Mouse (Mus musculus): ENCODE measurements around the gene Arl5a.

The Arl5a gene

DNA sequence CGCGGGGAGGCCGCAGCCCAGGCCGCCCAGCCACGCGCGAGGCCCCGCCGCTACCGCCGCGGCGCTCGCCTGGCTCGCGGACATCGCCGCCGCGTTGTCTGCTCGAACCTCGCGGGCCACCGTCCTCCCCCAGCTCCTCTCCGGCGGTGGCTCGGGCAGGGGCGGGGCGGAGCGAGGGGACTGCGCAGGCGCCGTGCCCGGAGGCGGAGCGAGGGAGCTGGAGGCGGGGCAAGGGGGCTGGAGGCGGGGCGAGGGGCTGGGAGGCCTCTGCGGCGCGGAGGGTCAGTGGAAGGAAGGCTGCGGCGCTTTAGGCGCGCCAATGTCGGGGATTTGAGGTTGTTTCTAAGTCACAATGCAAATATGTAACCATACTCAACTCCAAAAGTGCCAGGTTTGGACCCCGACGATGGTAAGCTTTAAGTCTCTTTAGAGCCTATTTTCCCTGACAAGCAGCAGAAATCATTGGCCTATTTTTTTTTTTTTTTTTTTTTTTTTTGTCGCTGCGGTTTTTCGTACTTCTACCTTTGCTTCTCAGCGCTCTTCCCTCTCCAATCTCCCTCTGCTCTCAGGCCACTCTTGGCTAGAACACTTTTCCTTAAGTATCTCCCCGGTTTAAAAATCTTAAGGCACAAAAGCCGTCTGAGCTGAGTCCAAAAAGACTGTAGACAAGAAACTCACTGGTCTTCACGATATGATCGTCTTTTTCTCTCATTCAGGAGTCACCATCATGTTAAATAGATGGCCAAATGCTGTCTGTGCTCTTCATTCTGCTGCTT, at the start of gene Arl5a:
Arl5a (minus strand) TSS at position 155 of the 776 bp plus-strand sequence.
- peak; percentile 90 to 92 for DNase-seq (ENCODE audit: low spot score in 2 of 2)

DNA sequence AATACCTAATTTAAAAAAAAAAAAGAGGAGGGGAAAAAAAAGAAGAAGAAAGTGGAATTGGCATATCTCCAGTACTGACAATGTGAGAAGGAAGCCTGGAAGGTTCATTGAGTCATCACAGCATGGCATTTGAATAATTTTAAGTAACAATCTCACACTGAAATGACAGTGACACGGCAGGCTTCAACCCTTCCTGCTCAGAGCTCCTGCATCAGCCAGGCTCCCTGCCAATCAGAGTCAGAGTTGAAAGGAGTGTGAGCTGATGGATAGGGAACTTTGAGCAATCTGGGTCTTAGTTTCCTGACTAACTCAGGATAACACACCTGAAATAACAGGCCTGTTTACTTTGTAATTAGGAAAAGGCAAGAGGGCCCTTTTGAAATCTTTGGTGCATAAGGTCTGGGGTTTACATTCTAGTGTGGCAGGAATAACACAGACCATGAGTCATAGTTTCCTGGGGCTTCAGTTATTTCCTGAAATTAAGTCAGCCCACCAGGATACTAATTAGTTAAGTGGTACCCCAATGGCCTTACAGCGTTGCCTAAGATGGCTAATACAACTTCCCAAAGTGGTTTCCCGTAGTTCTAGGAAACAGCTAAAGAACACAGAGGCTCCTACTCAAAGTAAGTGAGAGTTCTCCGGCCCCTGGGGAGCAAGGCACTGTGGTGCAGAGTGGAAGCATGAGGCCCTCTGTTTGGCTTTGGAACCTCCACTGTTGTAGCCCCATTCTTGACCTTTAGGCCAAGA, 47.0 kb upstream of the Arl5a start:
- DNase-seq (ENCODE audit: low spot score in 2 of 2), result no peak

DNA sequence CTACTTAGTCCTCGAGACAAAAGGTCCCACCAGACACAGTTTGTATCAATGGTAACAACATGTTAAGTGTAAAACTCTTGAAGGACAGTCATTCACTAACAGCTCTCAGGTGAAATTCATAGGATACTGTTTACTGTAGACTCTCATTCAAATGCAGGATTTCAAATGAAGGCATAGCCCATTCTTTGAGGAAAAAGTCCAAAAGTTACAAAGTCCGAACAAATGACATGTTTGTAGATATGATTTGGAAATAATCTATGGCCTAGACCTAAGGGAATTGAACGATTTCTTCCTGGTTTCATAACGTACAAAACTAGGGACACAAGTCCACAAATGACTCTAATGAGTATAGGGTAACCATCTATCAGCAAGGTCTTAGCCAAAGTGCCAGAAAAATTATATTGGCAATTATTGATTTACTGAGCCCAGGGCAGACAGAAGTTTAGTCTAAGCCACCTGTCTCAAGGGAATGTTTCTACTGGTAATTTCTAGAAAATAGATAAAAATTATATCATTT, 45.4 kb upstream of the Arl5a start:
- DNase-seq (ENCODE audit: low spot score in 2 of 2), result no peak

DNA sequence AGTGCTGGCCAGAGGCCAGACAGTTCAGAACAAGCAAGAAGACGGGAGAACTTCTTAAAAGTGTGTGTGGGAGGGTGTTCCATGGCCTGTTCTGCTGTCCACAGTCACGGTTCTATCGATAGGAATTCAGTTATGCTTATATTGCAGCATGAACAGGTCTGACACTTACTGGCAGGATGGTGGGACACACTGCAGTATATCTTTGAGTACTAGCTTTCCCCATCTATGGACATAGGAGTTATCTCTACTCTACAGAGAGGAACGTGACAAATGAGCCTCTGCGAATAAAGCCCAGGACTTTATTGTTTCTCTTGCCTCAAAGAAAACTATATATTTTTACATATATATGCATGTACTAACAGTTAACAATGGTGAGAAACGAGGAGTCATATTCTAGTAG, 42.9 kb upstream of the Arl5a start:
- DNase-seq (ENCODE audit: low spot score in 2 of 2), result no peak

DNA sequence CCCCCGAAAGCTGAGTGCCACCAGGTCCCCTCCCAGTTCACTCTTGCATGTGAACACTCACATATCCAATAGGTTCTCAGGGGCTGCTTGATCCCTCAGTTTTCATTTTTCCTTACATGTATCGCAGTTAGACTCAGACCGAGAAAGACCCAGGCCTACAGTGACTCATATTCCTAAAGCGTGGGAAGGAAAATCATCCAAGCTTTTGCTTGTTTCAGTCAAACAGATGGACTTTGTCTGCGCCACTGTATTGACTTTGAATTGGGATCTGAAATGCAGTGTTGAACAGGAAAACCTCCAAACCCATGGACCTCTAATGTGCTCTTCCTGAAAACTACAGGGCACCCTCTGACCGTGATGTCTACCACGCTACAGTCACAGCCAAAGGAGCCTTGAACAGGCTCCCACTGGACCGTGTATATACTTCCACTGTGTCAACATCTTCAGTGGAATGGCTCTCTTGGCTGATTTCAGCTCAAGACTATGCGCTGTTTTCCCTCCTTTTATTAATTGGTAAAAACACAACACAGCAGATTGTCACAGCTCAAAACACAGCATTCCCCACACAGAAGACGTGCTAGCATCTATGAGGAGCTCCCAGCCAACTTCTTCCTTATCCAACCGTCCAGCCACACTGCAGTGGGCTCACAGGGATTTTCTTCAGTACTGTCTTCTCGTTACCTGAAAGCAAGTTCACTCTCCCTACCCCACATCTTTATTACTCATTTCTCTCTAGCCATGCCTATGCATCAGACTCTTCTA, 36.7 kb upstream of the Arl5a start:
- no peak for DNase-seq (ENCODE audit: low spot score in 2 of 2)

DNA sequence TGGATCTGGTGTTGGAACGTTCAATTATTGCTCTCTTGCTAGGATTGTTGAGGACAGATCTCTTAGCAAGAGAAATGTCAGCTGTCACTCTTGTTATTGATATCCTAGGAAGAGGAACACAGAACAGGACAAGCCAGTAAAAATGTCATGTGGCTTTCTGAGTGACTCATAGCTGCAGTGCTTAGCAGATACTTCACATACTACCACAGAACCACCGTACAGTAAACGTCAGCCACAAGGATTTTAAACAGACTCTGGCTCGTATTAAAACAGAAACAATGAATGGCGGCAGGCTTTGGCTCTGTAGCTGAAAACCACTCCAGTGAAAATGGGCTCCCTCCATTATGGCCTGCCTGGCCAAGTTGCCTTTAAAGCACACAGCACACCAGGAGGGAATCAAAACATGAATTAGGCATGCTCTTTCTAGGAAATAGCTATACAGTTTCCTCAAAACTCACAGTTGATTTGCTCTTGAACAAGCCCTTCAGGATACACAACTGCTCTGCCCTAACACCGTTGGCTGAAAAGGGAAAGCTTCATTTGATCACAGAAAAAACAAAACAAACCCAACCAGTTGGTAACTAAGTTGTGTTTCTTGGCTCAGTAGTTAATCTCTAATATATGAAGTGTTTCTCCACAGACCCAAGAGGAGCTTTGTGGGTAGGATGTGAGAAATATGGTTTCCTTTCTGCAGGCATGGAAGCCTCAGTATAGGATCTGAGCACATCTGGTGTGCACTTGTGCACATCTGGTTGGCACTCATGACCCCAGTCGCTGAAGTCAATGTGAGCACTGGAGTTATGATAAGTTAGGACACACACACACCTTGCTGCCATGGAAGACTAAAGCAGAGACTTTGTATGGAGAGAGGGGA, 31.1 kb upstream of the Arl5a start:
- no peak for DNase-seq (ENCODE audit: low spot score in 2 of 2)

DNA sequence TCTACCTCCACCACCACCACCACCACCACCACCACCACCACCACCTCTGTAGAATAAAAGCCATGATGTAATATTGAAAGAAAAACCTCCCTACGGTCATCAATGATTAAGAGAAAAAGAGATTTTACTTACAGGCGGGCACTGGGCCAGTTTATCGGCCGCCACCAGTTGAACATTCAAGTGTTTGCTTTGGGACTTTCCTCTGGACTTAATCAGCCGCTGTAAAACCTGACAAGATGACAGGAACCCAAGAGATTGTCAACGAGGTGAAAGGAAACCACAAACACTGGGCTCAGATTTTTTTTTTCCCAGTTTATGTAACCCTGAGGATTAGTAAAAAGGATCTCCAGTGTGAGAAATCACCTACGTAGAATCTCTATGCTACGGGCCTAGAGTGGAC, 25.1 kb upstream of the Arl5a start:
- DNase-seq (ENCODE audit: low spot score in 2 of 2), result no peak

DNA sequence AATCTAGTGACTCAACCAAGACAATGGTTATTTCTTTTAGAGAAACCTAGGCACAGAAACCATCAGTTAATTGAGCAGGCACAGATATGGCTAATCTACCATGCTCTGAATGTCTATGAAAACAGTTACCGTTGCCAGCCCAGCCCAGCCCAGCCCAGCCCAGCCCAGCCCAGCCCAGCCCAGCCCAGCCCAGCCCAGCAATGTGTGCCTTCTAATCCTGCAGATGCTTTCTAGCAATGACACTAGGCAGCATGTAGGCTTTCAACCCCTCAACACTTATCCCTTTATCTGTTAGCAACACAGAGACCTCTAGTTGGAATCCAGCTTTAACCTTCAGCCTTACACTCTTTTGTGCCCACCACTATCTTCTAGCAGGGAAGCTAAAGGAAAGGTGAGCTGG, 24.2 kb upstream of the Arl5a start:
- no peak for DNase-seq (ENCODE audit: low spot score in 2 of 2)

DNA sequence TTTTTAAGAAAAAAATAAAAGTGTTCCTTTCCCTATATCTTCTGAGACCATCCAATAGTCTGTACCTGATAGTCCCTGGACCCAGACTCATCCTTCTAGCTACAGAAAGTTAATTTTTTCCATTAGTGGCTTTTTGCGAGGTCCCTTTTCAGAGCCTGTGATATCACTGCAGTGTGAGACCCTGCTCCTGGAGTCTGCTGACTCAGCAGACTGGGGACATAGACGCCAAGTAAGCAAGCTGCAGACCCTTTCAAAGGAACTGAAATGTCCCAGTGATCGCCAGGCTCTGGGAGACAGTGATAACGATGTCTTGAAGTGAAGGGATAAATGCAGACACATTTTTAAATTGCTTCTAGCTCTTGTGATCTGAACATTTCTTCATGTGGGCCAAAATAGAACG, 21.9 kb upstream of the Arl5a start:
- DNase-seq (ENCODE audit: low spot score in 2 of 2), result no peak

DNA sequence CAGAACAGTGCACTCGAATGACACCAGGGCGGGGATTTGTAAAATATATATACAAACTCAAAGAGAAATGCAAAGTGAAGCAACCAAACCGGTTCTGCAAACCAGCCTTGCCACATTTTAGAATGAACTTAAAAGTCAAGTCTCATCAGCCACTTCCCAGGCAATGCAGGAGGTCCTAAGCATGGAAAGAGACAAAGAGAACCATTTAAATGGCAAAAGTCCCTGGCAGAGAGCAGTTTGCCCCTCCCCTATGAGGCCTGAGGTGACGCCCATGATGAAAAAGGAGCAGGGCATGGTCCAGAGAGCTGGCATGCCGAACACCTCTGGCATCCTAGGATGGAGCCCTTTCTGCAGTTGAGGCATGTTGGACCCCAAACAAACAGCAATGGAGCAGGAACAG, 17.4 kb upstream of the Arl5a start:
- DNase-seq (ENCODE audit: low spot score in 2 of 2), result no peak

DNA sequence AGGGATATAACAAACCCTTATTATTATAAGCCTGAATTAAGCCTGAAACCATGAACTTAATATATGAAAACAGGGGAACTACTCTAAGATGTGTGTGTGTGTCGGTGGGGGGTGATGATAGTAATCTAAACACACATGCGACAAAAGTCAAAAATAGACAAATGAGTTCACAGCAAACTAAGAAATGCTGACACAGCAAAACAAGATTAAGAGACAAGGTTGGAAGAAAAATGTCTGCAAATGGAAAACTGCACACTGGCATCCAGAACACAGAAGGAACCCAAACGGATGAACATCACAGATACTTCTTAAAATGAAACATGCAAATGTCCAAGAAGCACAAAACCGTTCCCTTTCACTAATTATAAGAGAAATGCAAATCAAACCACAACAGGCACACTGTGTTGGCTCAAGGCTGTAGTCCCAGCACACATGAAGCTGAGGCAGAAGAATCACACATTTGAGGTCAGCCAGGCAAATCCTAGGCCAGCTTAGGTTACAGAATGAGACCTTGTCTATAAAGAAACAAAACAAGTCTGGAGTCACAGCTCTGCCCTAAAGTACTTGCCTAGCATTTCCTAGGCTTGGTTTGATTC, 15.8 kb upstream of the Arl5a start:
- peak; percentile 24 to 38 for DNase-seq (ENCODE audit: low spot score in 2 of 2)

DNA sequence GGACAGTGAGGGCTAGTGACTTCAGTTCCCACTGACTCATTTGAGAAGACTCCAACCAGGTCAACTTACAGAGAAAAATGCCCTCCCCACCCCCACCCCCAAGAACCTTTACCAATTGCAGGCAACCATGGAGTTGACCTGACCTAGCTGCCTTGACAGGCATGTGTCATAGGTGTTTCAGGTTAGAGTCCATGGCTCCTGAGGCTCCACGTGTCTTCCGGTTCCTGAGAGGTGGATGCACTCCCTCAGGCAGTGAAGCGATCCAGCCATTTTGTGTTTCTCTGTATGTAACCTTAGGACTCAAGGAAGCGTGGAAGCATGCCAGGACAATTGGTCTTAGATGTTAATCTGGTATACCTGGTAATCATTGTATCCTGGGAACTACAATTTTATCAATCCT, 13.7 kb upstream of the Arl5a start:
- DNase-seq (ENCODE audit: low spot score in 2 of 2), result no peak

DNA sequence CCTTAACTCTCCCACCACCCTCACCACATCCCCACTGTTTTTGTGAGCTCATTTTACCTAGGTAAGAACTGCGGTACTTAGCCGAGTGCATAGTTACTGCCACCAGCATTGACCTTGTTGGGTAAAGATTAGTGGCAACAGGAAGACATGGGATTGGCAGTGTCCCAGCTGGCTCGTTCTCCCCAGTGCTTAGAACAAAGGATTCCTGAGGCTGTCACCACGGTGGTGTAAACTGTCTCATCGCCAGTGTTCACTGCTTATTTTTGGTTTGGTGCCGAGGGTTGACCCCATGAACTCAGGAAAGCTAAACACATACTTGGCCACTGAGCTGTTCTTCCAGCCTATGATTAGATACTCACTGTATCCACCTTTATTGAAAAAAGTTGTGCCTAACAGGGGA, 13.3 kb upstream of the Arl5a start:
- no peak for DNase-seq (ENCODE audit: low spot score in 2 of 2)

DNA sequence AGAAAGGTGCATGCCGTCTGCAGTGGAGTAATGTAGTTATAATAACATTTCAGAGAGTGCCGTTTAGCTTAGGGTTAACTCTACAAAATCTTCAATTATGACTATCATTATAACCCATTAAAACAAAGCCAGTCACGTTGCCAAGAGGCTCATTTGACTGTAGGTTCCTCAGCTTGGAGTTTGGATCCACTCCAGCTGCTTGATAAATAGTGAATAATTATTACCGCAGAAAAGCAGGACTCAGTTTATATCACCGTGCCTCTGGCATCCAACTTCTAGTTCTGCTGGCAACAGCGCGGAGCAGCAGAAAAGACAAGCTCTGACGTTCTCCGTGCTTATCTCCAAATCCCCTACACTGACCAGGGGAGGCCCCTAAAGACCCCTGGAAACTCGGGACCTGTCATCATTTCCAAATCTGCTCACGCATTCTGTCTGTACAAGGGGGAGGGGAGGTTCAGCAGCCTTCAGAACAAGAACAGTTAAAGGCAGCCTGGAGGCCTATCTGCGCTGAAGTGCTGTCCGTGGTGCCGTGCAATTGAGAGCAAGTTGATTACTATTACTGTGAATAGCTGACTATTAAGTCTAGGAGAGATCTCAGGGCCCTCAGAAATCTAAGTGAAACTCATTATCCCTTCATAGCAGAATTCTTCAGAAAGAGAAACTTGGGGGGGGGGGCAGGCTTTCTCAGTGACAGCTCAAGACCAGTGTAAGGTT, 11.4 kb upstream of the Arl5a start:
- no peak for DNase-seq (ENCODE audit: low spot score in 2 of 2)

DNA sequence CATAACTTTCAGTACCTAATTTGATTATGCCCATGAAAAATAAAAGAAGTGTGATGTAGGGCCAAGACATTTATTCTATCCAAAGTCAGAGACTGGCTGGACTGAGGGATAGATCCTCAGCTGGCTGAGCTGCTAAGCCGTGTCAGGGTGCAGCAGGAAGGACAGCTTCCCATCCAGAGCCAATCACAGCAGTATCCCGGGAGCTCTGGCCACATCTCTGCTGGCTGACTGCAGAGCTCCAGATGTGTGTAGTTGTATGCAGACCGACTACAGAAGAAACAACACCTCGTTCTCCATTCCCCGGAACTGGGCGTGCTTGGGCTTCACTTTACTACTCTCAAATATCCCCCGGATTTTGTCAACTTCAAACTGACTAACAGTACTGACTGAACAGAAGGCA, 8.7 kb upstream of the Arl5a start:
- DNase-seq (ENCODE audit: low spot score in 2 of 2), result no peak

DNA sequence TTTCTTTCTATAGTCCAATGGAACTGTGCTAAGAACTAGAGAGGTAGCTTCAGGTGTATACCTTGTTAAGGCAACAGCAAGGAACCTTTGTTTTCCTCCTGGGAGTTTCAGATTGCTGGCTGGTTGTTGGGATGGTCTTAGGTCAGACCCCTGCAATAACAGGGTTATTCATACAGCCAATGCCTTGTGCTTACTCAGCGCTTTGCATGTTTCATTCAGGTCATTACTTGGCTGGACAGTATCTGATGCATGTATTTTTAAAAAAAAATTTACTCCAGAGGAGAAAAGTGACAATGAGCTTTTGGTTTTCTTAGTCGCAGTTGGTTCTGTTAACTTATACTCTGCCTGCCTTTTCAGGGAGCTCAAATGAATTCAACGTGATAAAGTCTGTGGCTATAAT, 2.7 kb upstream of the Arl5a start:
- DNase-seq (ENCODE audit: low spot score in 2 of 2), result no peak

DNA sequence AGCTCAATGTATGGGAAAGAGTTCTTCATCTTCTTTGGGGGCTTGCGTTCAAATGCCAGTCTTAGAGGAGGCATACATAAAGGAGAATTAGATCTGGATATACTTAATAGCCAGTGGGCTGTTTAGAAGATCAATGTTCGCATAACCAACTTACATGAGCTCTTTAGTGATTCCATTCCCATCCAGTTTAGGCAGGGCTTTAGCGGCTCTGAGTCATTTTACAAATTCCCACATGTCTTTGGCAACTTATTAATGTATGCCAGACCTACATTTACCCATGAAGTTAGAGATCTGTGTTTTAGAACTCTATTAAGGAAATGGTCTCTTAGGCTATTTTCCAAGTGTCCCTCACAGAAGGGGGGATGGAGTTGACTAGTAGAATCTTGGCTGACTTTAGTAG, 1.3 kb upstream of the Arl5a start:
- DNase-seq (ENCODE audit: low spot score in 2 of 2), result no peak

DNA sequence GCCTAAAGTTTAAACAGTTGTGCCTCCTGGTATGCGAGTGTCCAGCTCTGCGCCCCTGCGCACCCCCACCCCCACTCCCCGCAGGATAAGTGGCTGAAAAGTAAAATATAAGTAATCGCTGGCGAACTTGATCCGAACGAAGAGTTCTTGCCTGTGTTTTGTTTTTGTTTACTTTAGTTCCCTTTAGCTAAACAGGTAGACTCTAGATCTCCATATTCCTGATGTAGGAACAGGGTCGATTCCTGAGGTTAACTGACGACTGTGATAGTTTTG, 758 bp upstream of the Arl5a start:
- DNase-seq (ENCODE audit: low spot score in 2 of 2), result no peak

DNA sequence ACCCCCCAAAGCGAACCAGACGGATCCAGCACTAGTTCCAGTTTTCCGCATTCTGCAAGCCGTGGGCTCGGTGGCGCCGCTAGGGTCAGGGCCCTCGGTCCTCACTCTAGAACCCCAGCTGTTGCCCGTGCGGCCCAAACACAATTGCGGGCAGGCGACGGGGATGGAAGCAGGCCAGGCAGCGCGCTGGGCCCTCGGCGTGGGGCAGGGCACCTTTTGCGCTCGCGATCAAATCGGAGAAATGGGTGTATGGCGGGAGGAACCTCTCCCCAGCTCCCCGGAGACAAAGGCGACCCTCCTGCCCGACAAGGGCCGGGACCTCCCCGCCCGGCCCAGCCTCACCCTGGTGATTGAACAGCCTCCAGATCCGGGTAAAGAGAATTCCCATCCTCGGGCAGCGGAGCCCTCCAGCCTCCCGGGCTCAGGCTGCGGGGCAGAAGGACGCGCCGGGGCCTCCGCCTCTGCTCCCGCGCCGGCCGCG, 413 bp downstream of the Arl5a start:
- peak; percentile 47 to 48 for DNase-seq (ENCODE audit: low spot score in 2 of 2)

DNA sequence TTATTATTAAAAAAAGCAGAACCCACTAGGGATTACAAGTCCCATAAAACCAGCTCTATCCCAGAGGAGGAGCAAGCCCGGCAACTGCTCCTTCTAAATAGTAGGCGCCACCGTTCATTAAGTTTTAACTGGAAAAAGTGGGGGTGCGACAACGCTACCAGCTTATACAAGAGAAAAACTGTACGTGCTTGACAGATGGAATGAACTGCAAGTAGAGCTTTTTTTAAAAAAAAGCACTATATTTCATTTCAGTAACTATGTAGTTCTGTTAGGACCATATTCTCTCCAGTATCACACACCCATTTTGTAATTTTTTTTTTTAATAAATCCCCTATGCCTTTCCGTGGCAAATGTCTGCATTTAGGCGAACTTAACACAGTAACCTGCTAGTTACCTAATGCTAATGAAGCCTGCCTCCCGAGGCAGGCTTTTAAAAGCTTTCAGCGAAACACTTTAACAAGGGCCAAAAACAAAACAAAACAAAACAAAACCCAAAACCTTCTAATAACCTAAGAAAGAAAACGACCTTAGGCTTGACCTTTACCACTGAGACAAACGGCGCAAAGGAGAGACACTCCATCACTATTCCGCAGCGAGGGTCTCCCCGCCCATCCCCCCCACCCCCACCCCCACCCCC, 972 bp downstream of the Arl5a start:
- no peak for DNase-seq (ENCODE audit: low spot score in 2 of 2)

All from spleen, postnatal 36 days (tissue).